Mouse (Mus musculus) ES-E14 (cell line): ENCODE measurements at regions not wholly inside any gene's neighbourhood (a gene's known extent, or its start where the extent isn't known, plus 50 kb on each side); places are given as distances from the start of the nearest gene placed in this dataset.

Experiments used
- DNase-seq: peaks from one replicate; pipeline ENCODE4 v3.0.0-alpha.2; 2013; ENCODE audit warnings: low read depth, low spot score
- H3K27ac ChIP-seq: 2 replicates; pipeline ENCODE4 v1.5.1; 2012; ENCODE audit warnings: low read depth, mild to moderate bottlenecking, low read length, moderate library complexity, mixed read lengths; ENCODE audit not compliant: poor library complexity, insufficient read depth, severe bottlenecking
- H3K36me3 ChIP-seq: 2 replicates; pipeline ENCODE4 v1.6.1; 2012; ENCODE audit warnings: mild to moderate bottlenecking, low read length, moderate library complexity, mixed read lengths; ENCODE audit not compliant: control insufficient read depth, poor library complexity, insufficient read depth, severe bottlenecking
- H3K4me1 ChIP-seq, 2 experiments: fragments of 150-350 bp in 1 of 2; sonication (generic) in 1 of 2; 2 replicates each; pipeline ENCODE4 v1.6.1; 2012; ENCODE audit warnings: low read length in 2 of 2, mild to moderate bottlenecking in 1 of 2, mixed read lengths in 1 of 2; ENCODE audit not compliant: control insufficient read depth in 2 of 2, insufficient read depth in 2 of 2, poor library complexity in 1 of 2
- H3K4me3 ChIP-seq, 2 experiments: fragments of 150-350 bp in 1 of 2; sonication (generic) in 1 of 2; 2 replicates each; pipeline ENCODE4 v1.5.1; 2012; ENCODE audit warnings: low read length in 2 of 2, low read depth in 1 of 2, mild to moderate bottlenecking in 1 of 2, mixed read lengths in 1 of 2; ENCODE audit not compliant: insufficient read depth in 1 of 2, poor library complexity in 1 of 2, severe bottlenecking in 1 of 2
- H3K9ac ChIP-seq: 2 replicates; pipeline ENCODE4 v1.6.1; 2012; ENCODE audit warnings: low read depth, mild to moderate bottlenecking, low read length, mixed read lengths; ENCODE audit not compliant: poor library complexity, insufficient read depth, severe bottlenecking
- H3K9me3 ChIP-seq: fragments of 150-350 bp; sonication (generic); 2 replicates; pipeline ENCODE4 v1.6.1; 2012; ENCODE audit warnings: low read depth, mild to moderate bottlenecking, low read length; ENCODE audit not compliant: control insufficient read depth, insufficient read depth
- CHD2 ChIP-seq: IDR thresholded peaks from 2 replicates; pipeline ENCODE4 v1.6.1; 2014; ENCODE audit warnings: mild to moderate bottlenecking, low read depth, low read length, inconsistent platforms
- HCFC1 ChIP-seq: IDR thresholded peaks from 2 replicates; pipeline ENCODE4 v1.6.1; 2012; ENCODE audit warnings: low read length, inconsistent platforms, borderline replicate concordance; ENCODE audit not compliant: insufficient read depth
- MAFK ChIP-seq: IDR thresholded peaks from 2 replicates; pipeline ENCODE4 v1.6.1; 2014; ENCODE audit warnings: mild to moderate bottlenecking, low read depth, low read length, inconsistent platforms; ENCODE audit not compliant: insufficient read depth
- ZC3H11A ChIP-seq: IDR thresholded peaks from 2 replicates; pipeline ENCODE4 v1.6.1; 2012; ENCODE audit warnings: low read depth, mild to moderate bottlenecking, inconsistent platforms, low read length, borderline replicate concordance
- ZNF384 ChIP-seq: IDR thresholded peaks from 2 replicates; pipeline ENCODE4 v1.6.1; 2012; ENCODE audit warnings: low read depth, low read length, inconsistent platforms
- in situ Hi-C, 2 experiments: fragments of 600-800 bp; cut with MboI; formaldehyde crosslinking; loops; one replicate each; pipeline ENCODE4 v1.15.1; 2025; ENCODE audit warnings: low sequenced_read_pairs in 2 of 2, inconsistent platforms in 1 of 2; ENCODE audit not compliant: unreplicated experiment in 2 of 2

- H3K4me3 ChIP-seq = no peak overlapping the region
- H3K9ac ChIP-seq = no peak overlapping the region
- peak; percentile 88 for TF ChIP-seq ZC3H11A
- TF ChIP-seq MAFK = no peak
- in situ Hi-C loops = loop anchor here in 1 of 2 experiments (10.0 to 25.0 kb wide), 2 partner anchors 346 to 579 kb away; no protein-coding TSS in a partner anchor
- no peaks in the 10 kb centered on the region for H3K36me3 ChIP-seq
- H3K27ac ChIP-seq = no peak overlapping the region
- DNase-seq = peak; percentile 47
- no peaks in the 10 kb centered on the region for H3K9me3 ChIP-seq
- H3K4me1 ChIP-seq = no peaks in the 10 kb centered on the region
Observed at GRCm38 (mm10) chr12:56058463-56058862, 222.3 kb downstream of the Brms1l start.

GRCm38 (mm10) chr12:56055382-56055781, 219.3 kb downstream of the Brms1l start:
- no peaks in the 10 kb centered on the region for H3K9me3 ChIP-seq
- no peak overlapping the region for H3K4me3 ChIP-seq
- no peak for DNase-seq
- H3K27ac ChIP-seq = no peak overlapping the region
- no peak for TF ChIP-seq HCFC1
- in situ Hi-C loops = loop anchor here in 1 of 2 experiments (10.0 to 25.0 kb wide), 2 partner anchors 349 to 582 kb away; no protein-coding TSS in a partner anchor
- no peak overlapping the region for H3K9ac ChIP-seq
- H3K36me3 ChIP-seq = no peaks in the 10 kb centered on the region
- no peaks in the 10 kb centered on the region for H3K4me1 ChIP-seq

DNA sequence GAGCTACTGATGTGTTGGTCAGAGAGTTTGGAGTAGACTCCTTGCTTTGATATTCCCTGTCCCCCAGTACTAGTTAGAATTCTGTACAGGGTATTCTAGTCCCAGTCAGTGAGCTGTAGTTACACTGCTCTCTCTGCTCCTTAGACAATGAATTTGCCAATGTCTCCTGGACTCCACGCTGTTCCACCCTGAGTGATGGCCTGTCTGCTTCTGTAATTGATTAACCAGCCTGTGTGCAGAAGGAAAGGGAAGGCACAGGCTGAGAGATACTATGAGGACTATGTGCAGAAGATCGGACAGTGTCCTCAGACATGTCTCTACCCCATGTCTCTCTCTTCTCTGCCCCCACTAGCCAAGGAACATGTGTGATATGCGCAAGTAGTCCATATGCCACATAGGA, 209.9 kb downstream of the Brms1l start:
- TF ChIP-seq ZNF384 (no peak), ZC3H11A (no peak)
- DNase-seq = no peak
- no peaks in the 10 kb centered on the region for H3K9me3 ChIP-seq
- H3K36me3 ChIP-seq = no peaks in the 10 kb centered on the region
- in situ Hi-C loops = no loop called here
- no peak overlapping the region for H3K4me3 ChIP-seq
- no peak overlapping the region for H3K9ac ChIP-seq
- H3K4me1 ChIP-seq = no peaks in the 10 kb centered on the region
- H3K27ac ChIP-seq = no peak overlapping the region

GRCm38 (mm10) chr12:56020954-56021514, 184.9 kb downstream of the Brms1l start:
- Histone ChIP-seq H3K4me3 (no peak overlapping the region), H3K27ac (no peak overlapping the region), H3K9me3 (no peaks in the 10 kb centered on the region), H3K9ac (no peak overlapping the region), H3K36me3 (no peaks in the 10 kb centered on the region), H3K4me1 (no peaks in the 10 kb centered on the region)
- in situ Hi-C loops = no loop called here
- no peak for TF ChIP-seq MAFK
- TF ChIP-seq ZC3H11A = no peak
- no peak for TF ChIP-seq HCFC1
- TF ChIP-seq ZNF384 = no peak
- no peak for TF ChIP-seq CHD2
- DNase-seq = no peak

GRCm38 (mm10) chr12:56020547-56020946, 184.4 kb downstream of the Brms1l start:
- no peak overlapping the region for H3K27ac ChIP-seq
- no peak for TF ChIP-seq CHD2
- no peak for TF ChIP-seq MAFK
- no peak for TF ChIP-seq HCFC1
- no peak for TF ChIP-seq ZNF384
- no peak for TF ChIP-seq ZC3H11A
- no peak overlapping the region for H3K9ac ChIP-seq
- H3K9me3 ChIP-seq = no peaks in the 10 kb centered on the region
- no peak overlapping the region for H3K4me3 ChIP-seq
- in situ Hi-C loops = no loop called here
- DNase-seq = no peak
- H3K36me3 ChIP-seq = no peaks in the 10 kb centered on the region
- H3K4me1 ChIP-seq = no peaks in the 10 kb centered on the region
